Mouse (Mus musculus): ENCODE results near the gene Gpr180. TPM values are rescaled to one million over a fixed set of nuclear protein-coding genes. Genes with fewer than 3 reads are reported as not detected.

Gene Gpr180
- polyA plus RNA-seq, 1 experiment, result 26.1 TPM

GRCm38 (mm10) chr14:118124771-118125170 is 12.2 kb upstream of the Gpr180 start:
- TF ChIP-seq CTCF (IDR thresholded peaks at IDR 0.05; ENCODE audit: insufficient read depth, low read length) (no peak), POLR2A (IDR thresholded peaks at IDR 0.05; ENCODE audit: borderline replicate concordance, extremely low read depth, low read depth, low read length) (no peak)
- no peaks in the 10 kb centered on the region for H3K4me1 ChIP-seq (ENCODE audit: control insufficient read depth, insufficient read depth, low read length)
- no peak overlapping the region for H3K4me3 ChIP-seq (replicated peaks; ENCODE audit: extremely low read depth, low read depth, low read length)
- WGBS, result 86% methylated on average over 4 of the region's 4 CpGs
- DNase-seq, result no peak

GRCm38 (mm10) chr14:118126301-118126700 is 10.7 kb upstream of the Gpr180 start:
- TF ChIP-seq CTCF (IDR thresholded peaks at IDR 0.05; ENCODE audit: insufficient read depth, low read length) (no peak), POLR2A (IDR thresholded peaks at IDR 0.05; ENCODE audit: borderline replicate concordance, extremely low read depth, low read depth, low read length) (no peak)
- H3K4me1 ChIP-seq (ENCODE audit: control insufficient read depth, insufficient read depth, low read length), result no peaks in the 10 kb centered on the region
- 83% methylated on average over 5 of the region's 5 CpGs for WGBS
- no peak overlapping the region for H3K4me3 ChIP-seq (replicated peaks; ENCODE audit: extremely low read depth, low read depth, low read length)
- no peak for DNase-seq

- H3K4me1 ChIP-seq (ENCODE audit: control insufficient read depth, insufficient read depth, low read length), result peaks cover 4% of the 10 kb centered on the region
- DNase-seq, result no peak
- no peak for TF ChIP-seq POLR2A (IDR thresholded peaks at IDR 0.05; ENCODE audit: borderline replicate concordance, extremely low read depth, low read depth, low read length)
- no peak for TF ChIP-seq CTCF (IDR thresholded peaks at IDR 0.05; ENCODE audit: insufficient read depth, low read length)
- 71% methylated on average over 7 of the region's 7 CpGs for WGBS
- H3K4me3 ChIP-seq (replicated peaks; ENCODE audit: extremely low read depth, low read depth, low read length), result no peak overlapping the region
Measured at GRCm38 (mm10) chr14:118131472-118131871, 5.5 kb upstream of the Gpr180 start.

- no peak for DNase-seq
- peaks cover 5% of the 10 kb centered on the region for H3K4me1 ChIP-seq (ENCODE audit: control insufficient read depth, insufficient read depth, low read length)
- H3K4me3 ChIP-seq (replicated peaks; ENCODE audit: extremely low read depth, low read depth, low read length), result peak overlapping the region; percentile 96
- 7% methylated on average over 21 of the region's 21 CpGs for WGBS
- TF ChIP-seq CTCF (IDR thresholded peaks at IDR 0.05; ENCODE audit: insufficient read depth, low read length) (no peak), POLR2A (IDR thresholded peaks at IDR 0.05; ENCODE audit: borderline replicate concordance, extremely low read depth, low read depth, low read length) (no peak)
Measured at GRCm38 (mm10) chr14:118131931-118132641, 4.9 kb upstream of the Gpr180 start.

GRCm38 (mm10) chr14:118132642-118132977 is 4.3 kb upstream of the Gpr180 start, which contains the start of gene Tgds:
Gene Tgds (minus strand): TSS chr14:118132755.
- TF ChIP-seq POLR2A (IDR thresholded peaks at IDR 0.05; ENCODE audit: borderline replicate concordance, extremely low read depth, low read depth, low read length) (peak; percentile 96), CTCF (IDR thresholded peaks at IDR 0.05; ENCODE audit: insufficient read depth, low read length) (no peak)
- Histone ChIP-seq H3K4me1 (ENCODE audit: control insufficient read depth, insufficient read depth, low read length) (peaks cover 8% of the 10 kb centered on the region), H3K4me3 (replicated peaks; ENCODE audit: extremely low read depth, low read depth, low read length) (peak within 1 kb of the TSS; percentile 96)
- peak; percentile 96 for DNase-seq
- under 1% methylated on average over 28 of the region's 28 CpGs for WGBS

- TF ChIP-seq CTCF (IDR thresholded peaks at IDR 0.05; ENCODE audit: insufficient read depth, low read length), result no peak
- no peak for TF ChIP-seq POLR2A (IDR thresholded peaks at IDR 0.05; ENCODE audit: borderline replicate concordance, extremely low read depth, low read depth, low read length)
- Histone ChIP-seq H3K4me1 (ENCODE audit: control insufficient read depth, insufficient read depth, low read length) (peaks cover 9% of the 10 kb centered on the region), H3K4me3 (replicated peaks; ENCODE audit: extremely low read depth, low read depth, low read length) (peak overlapping the region; percentile 75)
- no peak for DNase-seq
- under 1% methylated on average over 13 of the region's 13 CpGs for WGBS
Measured at GRCm38 (mm10) chr14:118137487-118137886, 529 bp downstream of the Gpr180 start.

DNA sequence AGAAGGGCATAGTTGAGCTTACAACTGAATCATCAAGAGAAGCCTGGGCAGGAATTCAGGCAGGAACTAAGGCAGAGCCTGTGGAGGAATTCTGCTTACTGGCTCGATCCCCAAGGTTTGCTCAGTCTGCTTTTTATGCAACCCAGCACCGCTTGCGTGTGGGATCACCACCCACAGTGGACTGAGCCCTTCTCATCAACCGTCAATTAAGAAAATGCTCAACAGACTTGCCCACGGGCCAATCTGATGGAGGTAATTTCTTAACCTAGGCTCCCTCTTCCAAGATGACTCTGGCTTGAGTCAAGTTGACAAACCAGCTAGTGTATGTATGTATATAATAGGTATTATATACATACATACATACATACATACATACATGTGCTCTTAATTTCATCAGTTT is 5.3 kb downstream of the Gpr180 start:
- Histone ChIP-seq H3K4me1 (ENCODE audit: control insufficient read depth, insufficient read depth, low read length) (peaks cover 4% of the 10 kb centered on the region; the same call in 1 of the 2 replicates), H3K4me3 (replicated peaks; ENCODE audit: extremely low read depth, low read depth, low read length) (no peak overlapping the region)
- WGBS, result 94% methylated on average over 5 of the region's 5 CpGs
- DNase-seq, result no peak
- no peak for TF ChIP-seq POLR2A (IDR thresholded peaks at IDR 0.05; ENCODE audit: borderline replicate concordance, extremely low read depth, low read depth, low read length)
- no peak for TF ChIP-seq CTCF (IDR thresholded peaks at IDR 0.05; ENCODE audit: insufficient read depth, low read length)

- Histone ChIP-seq H3K4me3 (replicated peaks; ENCODE audit: extremely low read depth, low read depth, low read length) (no peak overlapping the region), H3K4me1 (ENCODE audit: control insufficient read depth, insufficient read depth, low read length) (no peaks in the 10 kb centered on the region)
- no peak for DNase-seq
- TF ChIP-seq CTCF (IDR thresholded peaks at IDR 0.05; ENCODE audit: insufficient read depth, low read length) (no peak), POLR2A (IDR thresholded peaks at IDR 0.05; ENCODE audit: borderline replicate concordance, extremely low read depth, low read depth, low read length) (no peak)
- 94% methylated on average over 13 of the region's 13 CpGs for WGBS
Measured at GRCm38 (mm10) chr14:118148046-118148445, 11.1 kb downstream of the Gpr180 start.

DNA sequence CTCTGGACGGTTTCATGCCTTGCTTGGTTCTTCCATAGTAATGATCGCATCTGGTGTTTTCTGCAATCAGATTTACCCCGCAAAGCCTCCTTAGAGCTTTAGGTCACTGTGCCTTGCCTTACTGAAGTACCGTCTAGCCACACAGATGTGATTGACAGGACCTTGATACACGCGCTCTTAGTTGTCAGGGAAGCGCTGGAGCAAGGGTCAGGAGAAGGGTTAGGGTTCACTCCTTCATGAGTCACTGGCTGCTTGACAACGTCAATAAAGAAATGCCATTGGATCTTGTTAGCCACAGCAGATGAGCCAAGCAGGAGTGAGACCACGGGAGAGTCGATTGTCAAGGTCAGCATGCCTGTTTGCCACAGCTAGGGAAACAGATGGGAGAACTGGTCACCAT is 11.6 kb downstream of the Gpr180 start:
- 75% methylated on average over 10 of the region's 10 CpGs for WGBS

More for the DNA sequence above, 11.6 kb downstream of the Gpr180 start:
- Histone ChIP-seq H3K4me3 (replicated peaks; ENCODE audit: extremely low read depth, low read depth, low read length) (no peak overlapping the region), H3K4me1 (ENCODE audit: control insufficient read depth, insufficient read depth, low read length) (no peaks in the 10 kb centered on the region)
- DNase-seq, result no peak
- TF ChIP-seq POLR2A (IDR thresholded peaks at IDR 0.05; ENCODE audit: borderline replicate concordance, extremely low read depth, low read depth, low read length) (no peak), CTCF (IDR thresholded peaks at IDR 0.05; ENCODE audit: insufficient read depth, low read length) (no peak)
